Mouse (Mus musculus): Measurements from ENCODE around the gene Pip4k2a.

GRCm38 (mm10) chr2:18938923-18939329, 59.0 kb downstream of the Pip4k2a start:
- no peak for TF ChIP-seq CTCF (IDR thresholded peaks at IDR 0.05; ENCODE audit: borderline replicate concordance, insufficient read depth, low read depth, low read length)
- TF ChIP-seq POLR2A (IDR thresholded peaks at IDR 0.05; ENCODE audit: borderline replicate concordance, insufficient read depth, low read length) = no peak
